Mouse (Mus musculus): ENCODE measurements around the gene Golga5.

Gene Golga5

GRCm38 (mm10) chr12:102468894-102469764 is at the start of gene Golga5:
Gene Golga5 (plus strand): TSS chr12:102469135.
- peak; percentile 98 for DNase-seq (ENCODE audit: low read depth)

DNA sequence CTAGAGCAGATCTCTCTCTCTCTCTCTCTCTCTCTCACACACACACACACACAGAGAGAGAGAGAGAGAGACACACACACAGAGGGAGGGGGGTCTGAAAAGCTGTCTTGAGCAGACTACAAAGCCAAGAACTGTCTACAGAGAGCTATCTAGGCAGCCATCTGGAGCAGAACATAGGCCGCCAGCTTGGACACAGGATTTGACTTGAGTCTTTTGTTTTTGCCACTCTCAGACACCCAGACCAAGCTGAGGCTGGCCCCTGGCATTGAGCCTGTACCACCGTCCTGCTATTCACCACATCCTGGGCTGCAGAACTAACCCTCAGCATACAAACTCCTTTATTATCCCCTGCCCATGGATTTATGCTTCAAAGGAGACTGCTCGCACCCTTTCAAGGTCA is 49.4 kb upstream of the Golga5 start:
- DNase-seq (ENCODE audit: low read depth): no peak

GRCm38 (mm10) chr12:102420168-102420890 is 48.6 kb upstream of the Golga5 start:
- no peak for DNase-seq (ENCODE audit: low read depth)

- DNase-seq (ENCODE audit: low read depth): no peak
These were observed 46.9 kb upstream of the Golga5 start for GRCm38 (mm10) chr12:102422065-102422464.

- DNase-seq (ENCODE audit: low read depth): no peak
These were observed 46.2 kb upstream of the Golga5 start for GRCm38 (mm10) chr12:102422623-102423320.

- no peak for DNase-seq (ENCODE audit: low read depth)
These were observed 45.3 kb upstream of the Golga5 start for GRCm38 (mm10) chr12:102423625-102424024.

GRCm38 (mm10) chr12:102424456-102424855 is 44.5 kb upstream of the Golga5 start:
- no peak for DNase-seq (ENCODE audit: low read depth)

- peak; percentile 50 for DNase-seq (ENCODE audit: low read depth)
These were observed 43.8 kb upstream of the Golga5 start for GRCm38 (mm10) chr12:102425048-102425578.

DNA sequence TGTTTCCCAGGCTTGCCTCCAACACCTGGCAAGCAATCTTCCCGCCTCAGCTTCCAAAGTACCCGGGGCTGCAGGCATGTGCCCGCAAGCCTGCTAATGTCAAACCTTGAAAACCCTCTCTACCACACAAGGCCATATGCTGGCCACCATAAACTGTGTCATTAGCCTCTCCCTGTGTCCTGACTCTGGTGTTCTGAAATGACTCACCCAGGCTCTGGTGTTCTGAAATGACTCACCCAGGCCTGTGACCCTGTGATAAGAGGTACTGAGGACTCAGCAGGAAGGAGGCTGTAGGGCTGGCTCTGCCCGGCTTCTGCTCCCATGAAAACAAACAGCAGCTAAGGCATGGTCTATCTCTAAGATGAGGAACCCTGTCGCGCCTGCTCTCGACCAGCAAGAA is 42.6 kb upstream of the Golga5 start:
- no peak for DNase-seq (ENCODE audit: low read depth)

GRCm38 (mm10) chr12:102429656-102430055 is 39.3 kb upstream of the Golga5 start:
- no peak for DNase-seq (ENCODE audit: low read depth)

- DNase-seq (ENCODE audit: low read depth): no peak
These were observed 38.7 kb upstream of the Golga5 start for GRCm38 (mm10) chr12:102430228-102430627.

DNA sequence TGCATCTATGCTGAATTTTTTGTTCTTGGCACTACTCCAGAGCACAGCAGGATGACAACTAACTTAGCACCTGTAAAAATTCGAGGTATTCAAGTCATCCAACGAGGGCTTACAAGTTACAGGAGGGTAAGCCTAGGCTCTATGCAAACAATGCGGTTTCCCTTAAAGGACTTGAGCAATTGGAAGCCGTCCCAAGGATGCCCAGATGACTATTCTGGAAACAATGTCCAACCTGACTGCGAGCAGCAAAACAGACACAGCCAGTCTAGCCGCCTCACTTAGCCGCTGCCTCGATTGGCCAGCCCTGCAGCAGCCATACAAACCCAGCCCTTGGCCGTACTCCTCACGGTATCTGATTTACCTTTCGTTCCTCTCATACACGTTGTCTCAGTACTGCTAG is 36.7 kb upstream of the Golga5 start:
- DNase-seq (ENCODE audit: low read depth): no peak

- DNase-seq (ENCODE audit: low read depth): no peak
These were observed 34.8 kb upstream of the Golga5 start for GRCm38 (mm10) chr12:102434107-102434506.

GRCm38 (mm10) chr12:102436939-102437526 is 31.9 kb upstream of the Golga5 start:
- DNase-seq (ENCODE audit: low read depth): no peak

- no peak for DNase-seq (ENCODE audit: low read depth)
These were observed 31.0 kb upstream of the Golga5 start for GRCm38 (mm10) chr12:102437952-102438351.

- no peak for DNase-seq (ENCODE audit: low read depth)
These were observed 29.8 kb upstream of the Golga5 start for GRCm38 (mm10) chr12:102438983-102439631.

GRCm38 (mm10) chr12:102439632-102440023 is 29.3 kb upstream of the Golga5 start, which contains the start of gene Lgmn:
Gene Lgmn (minus strand): TSS chr12:102439813.
- peak; percentile 94 for DNase-seq (ENCODE audit: low read depth)

DNA sequence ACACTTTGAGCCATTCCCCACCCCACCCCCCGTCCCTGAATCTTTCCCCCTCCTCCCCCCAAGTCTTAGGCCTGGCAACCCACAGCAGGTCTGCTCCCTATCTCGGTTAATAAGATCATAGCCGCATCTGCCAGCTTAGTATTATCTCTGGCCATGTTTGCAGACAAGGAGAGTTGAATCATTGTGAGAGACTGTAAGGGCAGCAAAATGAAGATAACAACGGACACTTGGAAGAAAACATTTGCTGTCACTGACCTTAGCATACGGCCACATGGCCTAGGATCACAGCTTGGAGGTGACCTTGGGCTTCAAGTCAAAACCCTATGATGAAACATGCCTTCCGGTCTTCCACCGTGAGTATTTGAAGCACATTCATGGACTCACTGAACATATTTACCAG is 28.4 kb upstream of the Golga5 start:
- no peak for DNase-seq (ENCODE audit: low read depth)

DNA sequence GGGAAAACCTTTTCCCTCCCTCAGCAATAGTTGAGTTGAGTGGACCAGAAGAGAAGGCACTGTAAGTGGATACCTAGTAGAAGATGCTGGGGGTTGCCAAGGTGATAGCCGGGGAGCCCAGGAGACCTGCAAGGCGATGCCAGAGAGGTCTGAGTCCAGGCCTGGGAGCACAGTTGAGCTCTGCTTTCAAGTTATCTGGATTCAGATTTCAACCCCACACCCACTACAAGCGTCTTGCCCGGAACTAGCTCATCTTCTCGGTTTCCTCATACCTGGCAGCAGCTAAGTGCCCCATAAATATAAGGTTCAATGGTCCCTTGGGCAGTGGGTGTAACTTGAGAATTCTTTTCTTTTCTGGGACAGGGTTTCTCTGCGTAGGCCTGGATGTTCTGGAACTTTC is 27.8 kb upstream of the Golga5 start:
- DNase-seq (ENCODE audit: low read depth): no peak

- no peak for DNase-seq (ENCODE audit: low read depth)
These were observed 26.3 kb upstream of the Golga5 start for GRCm38 (mm10) chr12:102442639-102443038.

DNA sequence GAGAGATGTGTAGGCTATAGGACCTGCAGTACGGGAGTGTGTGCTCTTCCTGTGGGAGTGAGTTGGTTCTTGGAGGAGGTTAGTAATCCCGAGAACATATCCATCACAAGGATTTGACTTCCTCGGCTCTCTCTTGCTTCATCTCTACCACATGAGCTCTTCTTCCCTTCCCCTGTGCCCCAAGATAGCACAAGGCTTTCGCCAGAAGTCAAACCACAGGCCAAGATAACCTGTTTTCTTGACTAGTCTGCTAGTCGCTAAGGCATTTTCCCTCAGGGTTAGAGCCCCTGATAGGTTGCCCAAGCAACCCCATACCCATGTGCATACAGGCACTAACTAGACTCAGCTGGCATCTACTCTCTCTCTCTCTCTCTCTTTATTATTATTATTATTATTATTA is 25.3 kb upstream of the Golga5 start:
- DNase-seq (ENCODE audit: low read depth): no peak

Data from naive thymus-derived CD4-positive, alpha-beta T cell, adult 2 months (primary cell).